Mouse (Mus musculus) left cerebral cortex, adult 18-20 months (tissue): ENCODE data around the gene Rbl2. TPM values are rescaled to one million over a fixed set of nuclear protein-coding genes. Genes with fewer than 3 reads are reported as not detected.

Experiments used
- DNase-seq, 2 experiments: peaks; one replicate each; pipeline ENCODE4 v3.0.0; 2021 to 2022; ENCODE audit warnings: low spot score in 2 of 2, mixed read lengths in 1 of 2
- total RNA-seq, 2 experiments: library from RNA; stranded (reverse); gene quantifications; 2 replicates each; pipeline ENCODE4 v1.2.3; 2021

The Rbl2 gene
- total RNA-seq, 2 experiments from 2014 or later, result 38.8 to 40.4 TPM

DNA sequence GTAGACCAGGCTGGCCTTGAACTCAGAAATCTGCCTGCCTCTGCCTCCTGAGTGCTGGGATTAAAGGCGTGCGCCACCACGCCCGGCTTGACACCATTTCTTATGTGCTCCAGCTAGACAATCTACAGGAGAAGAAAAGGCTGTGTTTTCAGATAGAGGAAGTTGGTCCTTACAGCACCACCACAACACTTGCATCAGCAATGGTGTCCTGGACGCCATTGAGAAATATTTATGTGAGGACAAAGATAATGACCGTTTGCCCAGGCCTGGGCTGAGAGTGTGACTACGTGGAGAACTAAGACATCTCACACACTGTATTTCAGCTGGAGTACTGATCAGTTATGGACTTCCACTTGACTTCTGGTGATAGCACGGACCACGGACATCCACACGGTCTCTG lies 88.8 kb downstream of the Rbl2 start:
- DNase-seq, result no peak

GRCm38 (mm10) chr8:91159959-91160800 lies 90.3 kb downstream of the Rbl2 start:
- DNase-seq, result no peak

- DNase-seq, result no peak
These were observed 100.3 kb downstream of the Rbl2 start for GRCm38 (mm10) chr8:91170152-91170551.

DNA sequence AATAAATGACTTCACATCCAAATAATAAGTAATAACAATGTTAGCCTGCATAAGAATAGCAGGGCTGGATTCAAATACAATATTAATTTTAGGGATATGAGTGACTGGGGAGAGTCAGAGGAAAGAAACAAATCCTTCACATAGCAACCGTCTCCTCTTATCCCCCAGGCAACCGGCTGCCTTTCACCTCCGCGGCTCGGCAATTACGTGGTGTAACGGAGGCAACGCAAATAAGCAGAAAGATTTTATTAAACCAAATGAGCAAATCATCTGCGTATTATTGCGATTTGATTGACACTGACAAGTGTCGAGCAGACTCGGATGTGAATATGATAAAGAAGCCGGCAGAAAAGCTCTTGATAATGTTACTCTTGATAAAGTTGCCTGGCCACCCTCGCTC lies 101.1 kb downstream of the Rbl2 start:
- peak in 1 of 2 experiments; percentile 3 for DNase-seq

- no peak for DNase-seq
These were observed 101.7 kb downstream of the Rbl2 start for GRCm38 (mm10) chr8:91171605-91172004.

Other genes with a start within 250 kb of the Rbl2 start
- gene Chd9, start 241.7 kb upstream of the Rbl2 start, total RNA-seq, result 100 to 1,000 TPM; 175 to 214 TPM
- 100 to 1,000 TPM; 137 to 138 TPM for gene Aktip, start 129.9 kb downstream of the Rbl2 start, total RNA-seq
- gene Rpgrip1l, start 243.2 kb downstream of the Rbl2 start, total RNA-seq, result 10 to 100 TPM; 23.2 to 29.2 TPM
- 100 to 1,000 TPM; 159 to 163 TPM for gene Fto, start 243.5 kb downstream of the Rbl2 start, total RNA-seq